Mouse (Mus musculus) kidney, postnatal 0 days (tissue): ENCODE results near the gene Irs3. TPM values are rescaled to one million over a fixed set of nuclear protein-coding genes. Genes with fewer than 3 reads are reported as not detected.
A peak's percentile ranks its signal among the peaks of the same experiment; 100 is the strongest.

ENCODE experiments used
- ATAC-seq: fragments of 200-750 bp; cut with Nextera tagmentation; replicated peaks from 2 replicates; pipeline ENCODE4 v1.8.0; 2017; ENCODE audit warnings: low read depth, moderate number of reproducible peaks, moderate TSS enrichment, moderate library complexity; ENCODE audit not compliant: low FRiP score
- DNase-seq: peaks from one replicate; pipeline ENCODE4 v3.0.0-alpha.2; 2016; ENCODE audit warnings: low spot score
- H3K27ac ChIP-seq: fragments of 300-500 bp; sonication (generic); 2 replicates; pipeline ENCODE4 v1.5.1; 2014; ENCODE audit warnings: mild to moderate bottlenecking
- H3K27me3 ChIP-seq: fragments of 300-500 bp; sonication (generic); 2 replicates; pipeline ENCODE4 v1.6.1; 2014; ENCODE audit warnings: low read length, mixed read lengths; ENCODE audit not compliant: insufficient read depth
- H3K36me3 ChIP-seq: fragments of 300-500 bp; sonication (generic); 2 replicates; pipeline ENCODE4 v1.6.1; 2014; ENCODE audit warnings: low read length, mixed read lengths; ENCODE audit not compliant: insufficient read depth
- H3K4me1 ChIP-seq: fragments of 300-500 bp; sonication (generic); replicated peaks from 2 replicates; pipeline ENCODE4 v1.6.1; 2014; ENCODE audit warnings: antibody characterized with exemption, low read length, mixed read lengths; ENCODE audit not compliant: insufficient read depth
- H3K4me2 ChIP-seq: fragments of 300-500 bp; sonication (generic); 2 replicates; pipeline ENCODE4 v1.6.1; 2014; ENCODE audit warnings: mild to moderate bottlenecking, low read length, moderate library complexity, mixed read lengths
- H3K4me3 ChIP-seq: fragments of 300-500 bp; sonication (generic); replicated peaks from 2 replicates; pipeline ENCODE4 v1.5.1; 2014; ENCODE audit warnings: low read depth, low read length
- H3K9ac ChIP-seq: fragments of 300-500 bp; sonication (generic); 2 replicates; pipeline ENCODE4 v1.6.1; 2014; ENCODE audit warnings: low read depth, low read length
- H3K9me3 ChIP-seq: fragments of 300-500 bp; sonication (generic); replicated peaks from 2 replicates; pipeline ENCODE4 v1.6.1; 2016; ENCODE audit warnings: low read length, inconsistent platforms, mixed read lengths
- CTCF ChIP-seq: IDR thresholded peaks from 2 replicates; pipeline ENCODE4 v1.5.1; 2016; ENCODE audit warnings: antibody characterized with exemption, low read depth, mild to moderate bottlenecking, moderate library complexity
- WGBS: fragments of 180-500 bp; shearing (Covaris S2); extraction: QIAGEN DNeasy Blood & Tissue Kit; methylation state at CpG from one replicate; pipeline ENCODE4 v1.1.7; 2014; 5-methylcytosine and 5-hydroxymethylcytosine counted together
- polyA plus RNA-seq: library from polyadenylated mRNA; unstranded; fragments of >200 nt; fragmentation: Nextera tagmentation; extraction: Ambion mirVana; gene quantifications from 2 replicates; pipeline ENCODE4 v1.2.1, GENCODE M21; 2015

Irs3 gene
- polyA plus RNA-seq, 1 experiment from 2014 or later: 1.3 TPM

- no peak for TF ChIP-seq CTCF
- 15% methylated on average over 18 of the region's 18 CpGs for WGBS
- Histone ChIP-seq H3K27ac (peak overlapping the region; percentile 10), H3K27me3 (no peaks in the 10 kb centered on the region), H3K4me3 (no peak overlapping the region), H3K9ac (0 out of 2 replicates have a peak overlapping the region, but pooled peaks have one; percentile 10), H3K4me2 (no peak overlapping the region; the same call in 1 of the 2 replicates), H3K9me3 (no peaks in the 10 kb centered on the region), H3K4me1 (peaks cover 27% of the 10 kb centered on the region; the same call in 1 of the 2 replicates), H3K36me3 (no peaks in the 10 kb centered on the region)
- DNase-seq (peak; percentile 52), ATAC-seq (no peak)
Measured at GRCm38 (mm10) chr5:137649669-137650571, 4.4 kb upstream of the Irs3 start.

DNA sequence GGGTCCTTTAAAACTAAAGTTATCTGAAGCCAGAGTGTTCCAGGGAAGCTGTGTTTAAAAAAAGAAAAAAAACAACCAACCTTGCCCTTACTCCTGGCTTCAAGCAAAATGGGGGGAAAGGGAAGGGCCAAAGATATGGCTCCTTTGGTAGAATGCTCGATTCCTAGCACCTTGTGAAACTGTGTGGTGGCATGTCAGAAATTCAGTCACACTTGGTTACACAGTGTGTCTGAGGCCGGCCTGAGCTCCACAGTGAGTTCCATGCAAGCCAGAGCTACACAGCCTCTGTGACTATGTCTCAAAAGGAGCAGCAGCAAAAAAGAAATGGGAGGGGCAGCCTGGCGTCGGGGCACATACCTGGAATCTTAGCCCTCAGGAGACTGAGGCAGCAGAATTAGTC, 3.7 kb upstream of the Irs3 start:
- DNase-seq (no peak), ATAC-seq (no peak)
- Histone ChIP-seq H3K27ac (peak overlapping the region; percentile 10), H3K27me3 (no peaks in the 10 kb centered on the region), H3K9me3 (no peaks in the 10 kb centered on the region), H3K9ac (no peak overlapping the region), H3K36me3 (no peaks in the 10 kb centered on the region), H3K4me1 (peaks cover 29% of the 10 kb centered on the region; the same call in 1 of the 2 replicates), H3K4me2 (no peak overlapping the region; the same call in 1 of the 2 replicates), H3K4me3 (no peak overlapping the region)
- TF ChIP-seq CTCF: no peak
- 17% methylated on average over 4 of the region's 4 CpGs for WGBS

DNA sequence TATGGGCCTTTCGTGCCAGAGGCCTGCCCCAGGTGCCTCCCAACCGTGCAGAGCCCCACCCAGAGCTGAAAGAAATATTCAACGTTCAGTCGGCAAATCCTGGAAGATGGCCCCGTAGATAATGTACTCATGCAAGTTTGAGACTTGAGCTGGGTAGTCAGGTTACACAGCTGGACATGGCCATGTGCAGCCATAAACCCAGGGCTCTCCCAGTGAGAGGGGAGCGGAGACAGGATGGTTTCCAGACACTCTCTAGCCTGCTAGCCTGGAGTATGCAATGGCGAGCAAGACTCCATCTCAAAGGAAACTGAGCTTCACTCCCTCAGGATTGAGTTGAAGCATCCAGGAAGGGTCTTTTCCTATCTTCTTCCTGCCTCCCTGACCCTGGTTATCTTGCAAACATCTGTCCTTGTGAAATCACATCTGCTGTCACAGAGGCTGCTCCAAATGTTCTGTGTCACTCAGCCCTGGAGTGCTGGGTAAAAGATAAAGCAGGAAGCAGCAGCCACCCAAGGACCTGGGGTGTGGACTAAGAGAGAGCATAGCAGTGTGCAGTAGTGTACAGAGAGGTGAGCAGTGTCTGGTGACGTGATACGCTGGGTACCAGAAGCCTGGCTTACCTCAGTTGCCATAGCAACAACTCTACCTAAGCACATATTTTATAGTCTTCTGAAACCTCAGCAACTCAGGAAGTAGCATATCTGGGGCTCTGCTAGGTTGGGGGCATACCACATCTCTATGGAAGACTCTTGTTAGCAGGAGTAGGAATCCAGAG, 2.5 kb upstream of the Irs3 start:
- H3K27ac ChIP-seq: no peak overlapping the region
- H3K9ac ChIP-seq: no peak overlapping the region
- WGBS: 21% methylated on average over 9 of the region's 9 CpGs
- no peak for TF ChIP-seq CTCF
- ATAC-seq (no peak), DNase-seq (no peak)
- no peaks in the 10 kb centered on the region for H3K9me3 ChIP-seq
- no peak overlapping the region for H3K4me3 ChIP-seq
- no peaks in the 10 kb centered on the region for H3K27me3 ChIP-seq
- no peak overlapping the region for H3K4me2 ChIP-seq
- H3K36me3 ChIP-seq: no peaks in the 10 kb centered on the region
- peaks cover 29% of the 10 kb centered on the region; the same call in 1 of the 2 replicates for H3K4me1 ChIP-seq

- Histone ChIP-seq H3K9me3 (no peaks in the 10 kb centered on the region), H3K9ac (0 out of 2 replicates have a peak overlapping the region, but pooled peaks have one; percentile 27), H3K27me3 (no peaks in the 10 kb centered on the region), H3K4me3 (peak overlapping the region; percentile 21; the same call in 1 of the 2 replicates), H3K36me3 (peaks cover 18% of the 10 kb centered on the region; the same call in 1 of the 2 replicates), H3K4me2 (peak overlapping the region; percentile 59), H3K27ac (no peak overlapping the region), H3K4me1 (peaks cover 28% of the 10 kb centered on the region; the same call in 1 of the 2 replicates)
- ATAC-seq (no peak), DNase-seq (no peak)
- no peak for TF ChIP-seq CTCF
- 2% methylated on average over 44 of the region's 44 CpGs for WGBS
Measured at GRCm38 (mm10) chr5:137645091-137645651, 343 bp downstream of the Irs3 start.

DNA sequence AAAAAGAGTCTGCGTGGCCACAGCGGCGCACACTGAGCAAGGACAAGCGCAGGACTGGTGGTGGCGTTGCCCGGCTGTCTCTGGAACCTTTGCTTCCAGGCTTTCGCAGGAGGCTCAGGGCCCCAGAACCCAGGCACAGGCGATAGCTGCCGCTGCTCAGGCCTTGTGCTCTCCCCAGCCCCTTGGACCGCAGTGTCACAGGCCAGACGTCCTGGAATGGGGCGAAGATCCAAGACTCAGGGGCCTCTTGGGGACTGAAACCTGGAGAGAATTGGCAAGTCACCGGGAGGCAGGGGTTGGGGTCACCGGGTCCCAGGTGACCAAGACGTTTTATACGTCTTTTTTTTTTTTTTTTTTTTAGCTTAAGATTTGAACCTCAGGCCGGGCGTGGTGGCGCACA, 1.0 kb downstream of the Irs3 start:
- no peaks in the 10 kb centered on the region for H3K27me3 ChIP-seq
- peaks cover 24% of the 10 kb centered on the region for H3K36me3 ChIP-seq
- no peak for TF ChIP-seq CTCF
- H3K9me3 ChIP-seq: no peaks in the 10 kb centered on the region
- peaks cover 26% of the 10 kb centered on the region; the same call in 1 of the 2 replicates for H3K4me1 ChIP-seq
- 48% methylated on average over 19 of the region's 19 CpGs for WGBS
- ATAC-seq (no peak), DNase-seq (no peak)
- H3K9ac ChIP-seq: no peak overlapping the region
- H3K4me3 ChIP-seq: no peak overlapping the region
- no peak overlapping the region for H3K27ac ChIP-seq
- H3K4me2 ChIP-seq: 0 out of 2 replicates have a peak overlapping the region, but pooled peaks have one; percentile 59

DNA sequence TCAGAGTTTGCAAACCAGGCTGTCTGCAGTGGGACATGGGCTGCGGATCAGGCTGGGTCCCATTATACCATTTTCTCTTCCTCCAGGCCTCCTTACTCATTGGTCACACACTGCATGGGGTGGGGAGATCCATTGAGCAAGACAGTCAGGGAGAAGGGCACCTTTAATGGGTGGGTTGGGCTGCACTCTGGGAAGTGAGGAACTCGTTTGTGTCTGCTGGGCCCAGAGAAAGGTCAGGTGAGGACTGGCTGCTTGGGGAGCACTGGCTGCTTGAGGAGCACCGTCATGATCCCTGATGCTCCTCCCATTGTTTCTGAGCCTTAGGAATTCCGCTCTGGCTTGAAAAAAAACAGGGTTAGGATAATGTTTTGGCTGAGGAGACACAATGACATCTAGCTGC, 2.6 kb downstream of the Irs3 start:
- Histone ChIP-seq H3K4me1 (peaks cover 12% of the 10 kb centered on the region; the same call in 1 of the 2 replicates), H3K4me3 (no peak overlapping the region), H3K27me3 (no peaks in the 10 kb centered on the region), H3K4me2 (no peak overlapping the region), H3K9ac (no peak overlapping the region), H3K36me3 (peaks cover 40% of the 10 kb centered on the region), H3K27ac (no peak overlapping the region), H3K9me3 (no peaks in the 10 kb centered on the region)
- TF ChIP-seq CTCF: no peak
- DNase-seq (no peak), ATAC-seq (no peak)
- 39% methylated on average over 4 of the region's 4 CpGs for WGBS
